Mouse (Mus musculus) cerebellum, adult 2 months (tissue): ENCODE measurements around the gene Rps27.

Source experiments
- CTCF ChIP-seq: fragments of 200-500 bp; IDR thresholded peaks from 2 replicates; pipeline ENCODE4 v1.5.1; 2011; ENCODE audit warnings: low read depth, mild to moderate bottlenecking, control low read depth, low read length, moderate library complexity, borderline replicate concordance; ENCODE audit not compliant: insufficient read depth
- POLR2A ChIP-seq: fragments of 200-500 bp; IDR thresholded peaks from 2 replicates; pipeline ENCODE4 v1.6.1; 2011; ENCODE audit warnings: low read length, control low read depth, borderline replicate concordance; ENCODE audit not compliant: insufficient read depth

DNA sequence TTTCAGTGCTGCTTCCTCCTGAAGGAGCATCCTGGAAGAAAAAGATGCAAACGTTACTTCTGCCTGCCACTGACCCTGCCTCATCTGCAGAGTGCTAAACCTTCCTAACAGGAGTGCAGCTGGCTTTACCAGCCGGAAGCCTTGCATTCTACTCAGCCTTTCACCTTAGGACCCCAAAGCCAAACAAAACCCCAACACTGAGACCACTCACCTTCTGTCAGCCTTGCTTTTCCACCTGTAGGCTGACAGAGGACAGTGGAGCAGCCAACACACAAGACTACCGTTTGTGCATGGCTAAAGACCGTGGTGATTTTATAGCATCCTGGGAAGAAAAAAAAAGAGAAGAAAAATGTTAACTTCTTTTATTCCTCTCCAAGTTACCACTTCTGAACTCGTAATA is 728 bp downstream of the Rps27 start:
- TF ChIP-seq CTCF (no peak), POLR2A (no peak)
